Mouse (Mus musculus): ENCODE results near the gene Ddc.

- TF ChIP-seq CTCF (IDR thresholded peaks at IDR 0.05; ENCODE audit: insufficient read depth, low read length) (no peak), POLR2A (IDR thresholded peaks at IDR 0.05; ENCODE audit: borderline replicate concordance, extremely low read depth, low read depth, low read length) (no peak)
These were observed 121.7 kb downstream of the Ddc start for GRCm38 (mm10) chr11:11776071-11776821.

Measured in lung, adult 2 months (tissue).